Mouse (Mus musculus) neural tube, embryonic 15.5 days (tissue): Measurements from ENCODE around the gene Crip2. TPM values are rescaled to one million over a fixed set of nuclear protein-coding genes. Genes with fewer than 3 reads are reported as not detected.

ENCODE experiments used
- ATAC-seq: fragments of 200-750 bp; cut with Nextera tagmentation; 2 replicates; pipeline ENCODE4 v1.8.0; 2017; ENCODE audit warnings: mild to moderate bottlenecking, moderate TSS enrichment, moderate library complexity; ENCODE audit not compliant: low FRiP score
- H3K27ac ChIP-seq: fragments of 300-500 bp; sonication (generic); replicated peaks from 2 replicates; pipeline ENCODE4 v1.5.1; 2015; ENCODE audit warnings: mild to moderate bottlenecking, inconsistent platforms
- H3K27me3 ChIP-seq: fragments of 300-500 bp; sonication (generic); replicated peaks from 2 replicates; pipeline ENCODE4 v1.6.1; 2015; ENCODE audit warnings: inconsistent platforms
- H3K36me3 ChIP-seq: fragments of 300-500 bp; sonication (generic); 2 replicates; pipeline ENCODE4 v1.6.1; 2015; ENCODE audit warnings: inconsistent platforms
- H3K4me1 ChIP-seq: fragments of 300-500 bp; sonication (generic); 2 replicates; pipeline ENCODE4 v1.6.1; 2015; ENCODE audit warnings: inconsistent platforms
- H3K4me2 ChIP-seq: fragments of 300-500 bp; sonication (generic); 2 replicates; pipeline ENCODE4 v1.6.1; 2015; ENCODE audit warnings: inconsistent platforms, mild to moderate bottlenecking, moderate library complexity
- H3K4me3 ChIP-seq: fragments of 300-500 bp; sonication (generic); replicated peaks from 2 replicates; pipeline ENCODE4 v1.5.1; 2015; ENCODE audit warnings: mild to moderate bottlenecking, inconsistent platforms
- H3K9ac ChIP-seq: fragments of 300-500 bp; sonication (generic); replicated peaks from 2 replicates; pipeline ENCODE4 v1.6.1; 2015; ENCODE audit warnings: mild to moderate bottlenecking, inconsistent platforms
- H3K9me3 ChIP-seq: fragments of 300-500 bp; sonication (generic); replicated peaks from 2 replicates; pipeline ENCODE4 v1.6.1; 2016; ENCODE audit warnings: inconsistent platforms
- WGBS: fragments of 180-500 bp; shearing (Covaris S2); methylation state at CpG from one replicate; pipeline ENCODE4 v1.1.7; 2015; ENCODE audit warnings: mixed read lengths; 5-methylcytosine and 5-hydroxymethylcytosine counted together
- polyA plus RNA-seq: library from polyadenylated mRNA; unstranded; fragments of >200 nt; fragmentation: Nextera tagmentation; extraction: Ambion mirVana; gene quantifications from 2 replicates; pipeline ENCODE4 v1.2.1, GENCODE M21; 2015

Crip2 gene
- 259 and 289 TPM in 2 replicates for polyA plus RNA-seq

DNA sequence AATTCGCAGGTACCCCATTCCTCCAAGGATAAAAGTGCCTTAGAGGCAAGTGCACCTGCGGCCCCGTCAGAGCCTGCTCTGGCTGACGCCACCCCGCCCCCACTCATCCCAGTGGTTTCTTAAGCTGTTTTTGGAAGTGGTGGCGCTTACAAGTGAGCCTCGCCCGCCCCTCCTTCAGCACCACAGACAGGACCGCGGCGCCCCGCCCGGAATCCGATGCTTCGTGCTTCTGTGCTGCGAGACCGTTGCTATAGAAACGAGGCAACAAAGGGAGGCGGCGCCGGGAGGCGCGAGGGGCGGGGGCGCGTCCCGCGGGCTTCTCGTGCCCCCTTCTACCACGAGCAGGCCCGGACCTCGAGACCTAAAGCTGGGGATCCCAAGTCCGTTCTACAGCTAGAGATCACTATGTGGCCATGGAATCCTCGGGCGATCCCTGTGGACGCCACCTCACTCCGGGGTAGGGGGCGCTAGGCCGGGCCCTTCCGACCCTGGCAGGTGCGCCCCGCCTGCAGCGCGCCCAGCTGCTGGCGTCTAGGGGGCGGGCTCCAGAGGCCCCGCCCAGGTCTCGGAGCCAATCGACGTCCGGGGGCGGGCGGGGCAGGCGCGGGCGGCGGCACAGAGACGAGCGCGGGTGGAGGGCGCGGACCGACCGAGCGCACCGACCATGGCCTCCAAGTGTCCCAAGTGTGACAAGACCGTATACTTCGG, at the start of gene Crip2:
Crip2 (plus strand) TSS at position 329 of the 708 bp plus-strand sequence.
- under 1% methylated on average over 68 of the region's 68 CpGs for WGBS
- H3K27ac ChIP-seq, result peak within 1 kb of the TSS; percentile 89
- H3K36me3 ChIP-seq, result peaks cover 48% of the 10 kb centered on the region
- H3K4me2 ChIP-seq, result peak within 1 kb of the TSS; percentile 60
- peaks cover 53% of the 10 kb centered on the region for H3K4me1 ChIP-seq
- peak within 1 kb of the TSS; percentile 71 for H3K4me3 ChIP-seq
- peak within 1 kb of the TSS; percentile 59 for H3K9ac ChIP-seq
- ATAC-seq, result peak; percentile 86
- H3K9me3 ChIP-seq, result no peaks in the 10 kb centered on the region
- H3K27me3 ChIP-seq, result no peaks in the 10 kb centered on the region

DNA sequence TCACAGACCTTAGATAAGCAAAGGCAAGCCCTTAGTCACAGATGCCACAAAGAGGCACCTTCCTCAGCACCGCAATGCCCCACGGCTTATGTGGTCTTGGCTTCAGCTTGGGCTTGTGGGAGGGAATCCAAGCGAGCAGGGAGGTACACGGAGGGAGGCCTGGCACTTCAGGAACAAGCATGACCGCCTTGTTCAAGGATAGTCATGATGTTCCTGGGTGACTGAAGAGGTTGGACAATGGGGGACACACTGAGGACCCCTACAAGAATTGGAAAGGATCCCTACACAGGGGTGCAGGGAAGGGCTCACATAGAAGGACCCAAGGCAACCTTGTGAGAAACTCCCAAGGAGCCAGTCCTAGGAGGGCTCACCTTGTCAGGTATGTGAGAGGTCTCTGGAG, 43.0 kb upstream of the Crip2 start:
- Histone ChIP-seq H3K36me3 (no peaks in the 10 kb centered on the region), H3K9ac (peak overlapping the region; percentile 98), H3K4me2 (peak overlapping the region; percentile 96), H3K27ac (no peak overlapping the region), H3K4me1 (peaks cover 44% of the 10 kb centered on the region), H3K27me3 (no peaks in the 10 kb centered on the region), H3K4me3 (peak overlapping the region; percentile 93), H3K9me3 (no peaks in the 10 kb centered on the region)
- peak; percentile 13; the same call in 1 of the 2 replicates for ATAC-seq
- 81% methylated on average over 5 of the region's 5 CpGs for WGBS

DNA sequence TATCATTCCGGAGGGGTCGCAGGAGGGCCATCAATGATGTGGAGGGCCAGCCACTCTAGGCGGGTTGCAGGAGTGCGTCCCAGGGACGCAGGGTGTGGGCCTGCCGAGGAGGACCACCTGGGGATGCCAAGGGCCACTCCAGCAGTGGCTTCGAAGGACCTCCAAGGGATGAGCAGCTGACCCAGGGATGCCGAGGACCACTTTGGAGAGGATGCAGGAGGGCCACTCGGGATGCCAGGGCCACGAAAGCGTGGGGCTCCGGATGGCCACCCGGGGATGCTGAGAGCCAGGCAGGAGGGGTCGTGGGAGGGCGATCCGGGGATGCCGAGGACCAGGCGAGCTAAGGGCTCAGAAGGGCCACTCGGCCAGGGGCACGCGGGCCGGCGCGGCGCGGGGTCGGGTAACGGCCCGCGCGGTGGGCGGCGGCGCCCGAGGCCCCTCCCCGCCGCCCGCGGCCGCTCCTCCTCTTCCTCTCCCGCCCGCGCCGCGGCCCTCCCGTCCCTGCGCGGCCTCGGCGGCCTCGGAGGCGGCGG, 42.2 kb upstream of the Crip2 start, which contains the start of gene Mta1:
Mta1 (plus strand) TSS at position 530 of the 533 bp plus-strand sequence.
- peak within 1 kb of the TSS; percentile 89 for H3K27ac ChIP-seq
- H3K9me3 ChIP-seq, result no peaks in the 10 kb centered on the region
- H3K4me1 ChIP-seq, result peaks cover 52% of the 10 kb centered on the region
- H3K36me3 ChIP-seq, result no peaks in the 10 kb centered on the region
- H3K4me2 ChIP-seq, result peak within 1 kb of the TSS; percentile 96
- no peaks in the 10 kb centered on the region for H3K27me3 ChIP-seq
- ATAC-seq, result peak; percentile 77
- peak within 1 kb of the TSS; percentile 98 for H3K9ac ChIP-seq
- 1% methylated on average over 20 of the region's 53 CpGs for WGBS
- H3K4me3 ChIP-seq, result peak within 1 kb of the TSS; percentile 93

DNA sequence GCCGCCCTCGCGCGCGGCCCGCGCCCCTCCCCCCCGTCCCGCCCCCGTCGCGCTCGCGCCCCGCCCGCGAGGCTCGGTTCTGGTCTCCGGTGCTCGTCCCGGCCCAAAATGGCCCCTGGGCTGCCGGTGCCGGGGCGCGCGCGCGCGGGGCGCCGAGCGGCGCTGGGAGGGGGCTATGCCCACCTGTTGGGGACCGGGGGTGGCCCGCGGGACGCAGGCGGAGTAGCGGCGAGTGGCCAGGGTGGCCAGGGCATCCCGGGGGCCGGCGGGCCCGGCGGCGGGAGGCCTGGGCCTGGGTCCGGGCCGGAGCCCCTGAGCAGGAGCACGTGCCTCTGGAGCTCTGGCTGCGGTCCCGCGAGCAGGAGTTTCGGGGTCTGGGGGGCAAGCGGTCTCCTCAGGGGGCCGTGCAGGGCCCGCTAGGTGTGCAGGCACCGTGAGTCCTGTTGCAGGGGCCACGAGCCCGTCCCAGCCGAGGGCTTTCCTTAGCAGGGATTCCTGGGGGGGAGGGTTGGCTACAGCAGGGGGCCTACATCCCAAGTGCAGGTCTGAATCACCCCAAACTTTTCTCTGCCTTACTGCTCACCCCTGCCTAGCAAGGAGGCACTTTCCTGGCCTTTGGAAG, 41.4 kb upstream of the Crip2 start:
- Histone ChIP-seq H3K9me3 (no peaks in the 10 kb centered on the region), H3K4me3 (peak overlapping the region; percentile 93), H3K27me3 (no peaks in the 10 kb centered on the region), H3K4me1 (peaks cover 60% of the 10 kb centered on the region), H3K9ac (peak overlapping the region; percentile 98), H3K36me3 (no peaks in the 10 kb centered on the region), H3K27ac (peak overlapping the region; percentile 89), H3K4me2 (peak overlapping the region; percentile 96)
- ATAC-seq, result no peak
- WGBS, result 0% methylated on average over 25 of the region's 60 CpGs

DNA sequence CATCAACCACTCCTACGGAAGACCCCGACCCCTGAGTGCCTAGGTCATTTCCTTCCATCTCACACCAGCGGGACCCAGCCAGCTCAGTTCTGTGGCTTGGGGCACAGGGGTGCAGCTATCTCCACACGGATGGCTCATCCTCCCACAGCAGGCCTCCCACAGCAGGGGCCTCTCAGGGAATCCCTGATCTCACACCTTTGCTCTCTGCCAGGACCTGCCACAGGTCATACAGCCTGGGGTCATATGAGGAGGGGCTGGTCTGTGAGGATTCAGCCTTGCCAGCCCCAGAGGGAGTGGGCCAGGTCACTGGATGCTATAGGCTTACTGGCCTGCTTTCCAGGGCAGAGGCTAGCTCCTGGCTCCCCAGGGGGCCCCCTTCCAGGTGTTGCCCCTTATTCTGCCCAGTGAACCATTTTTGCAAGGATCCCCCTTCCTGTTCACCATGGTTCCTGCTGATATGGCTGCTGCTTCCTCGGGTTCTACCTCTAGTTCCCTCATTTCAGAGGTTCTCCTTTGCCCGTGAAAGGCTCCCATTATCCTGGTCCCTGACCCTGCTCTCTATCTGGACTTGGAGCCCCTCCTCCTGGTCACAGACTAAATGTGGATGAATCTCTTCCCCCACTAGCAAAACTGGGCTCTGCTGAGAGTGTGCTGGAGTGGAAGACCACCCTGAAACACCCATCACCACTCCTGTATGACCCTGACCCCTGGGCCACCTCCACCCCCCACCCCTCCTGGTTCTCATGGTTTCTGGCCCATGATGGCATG, 40.4 kb upstream of the Crip2 start:
- Histone ChIP-seq H3K27me3 (no peaks in the 10 kb centered on the region), H3K4me3 (peak overlapping the region; percentile 93), H3K9me3 (no peaks in the 10 kb centered on the region), H3K4me1 (peaks cover 66% of the 10 kb centered on the region), H3K9ac (peak overlapping the region; percentile 98), H3K4me2 (peak overlapping the region; percentile 96), H3K36me3 (no peaks in the 10 kb centered on the region), H3K27ac (peak overlapping the region; percentile 33; the same call in 1 of the 2 replicates)
- no peak for ATAC-seq
- 35% methylated on average over 6 of the region's 6 CpGs for WGBS

DNA sequence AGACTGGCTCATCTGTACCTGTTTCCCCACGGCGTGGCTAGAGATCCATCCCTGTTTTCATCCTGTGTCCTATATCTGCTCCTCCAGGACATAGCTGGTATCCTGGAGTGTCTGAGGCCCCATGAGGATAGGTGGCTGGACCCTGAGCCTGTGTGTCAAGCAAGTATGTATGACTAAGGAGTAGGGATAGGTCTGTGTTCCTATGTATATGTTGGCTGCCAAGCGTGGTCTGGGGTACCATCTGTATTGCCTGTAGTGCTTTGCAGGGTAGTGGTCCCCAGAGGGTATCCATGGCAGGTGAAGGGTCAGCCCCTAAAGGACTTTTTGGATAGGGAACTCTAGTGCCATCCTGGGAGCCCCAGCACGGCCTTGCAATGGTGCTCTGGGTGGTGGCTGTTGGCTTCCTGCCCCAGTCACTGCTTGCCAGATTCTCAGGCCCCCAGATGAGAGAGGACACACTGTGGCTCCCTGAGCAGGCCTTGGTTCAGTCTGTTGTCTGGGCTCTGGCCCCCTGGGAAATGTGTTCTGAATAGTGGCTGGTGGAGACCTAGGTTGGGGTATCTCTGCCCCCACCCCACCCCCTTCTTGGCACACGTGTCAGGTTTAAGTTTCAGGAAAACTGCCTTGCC, 39.5 kb upstream of the Crip2 start:
- Histone ChIP-seq H3K36me3 (no peaks in the 10 kb centered on the region), H3K27ac (peak overlapping the region; percentile 11; the same call in 1 of the 2 replicates), H3K27me3 (no peaks in the 10 kb centered on the region), H3K4me2 (peak overlapping the region; percentile 96; the same call in 1 of the 2 replicates), H3K9me3 (no peaks in the 10 kb centered on the region), H3K4me1 (peaks cover 66% of the 10 kb centered on the region), H3K9ac (peak overlapping the region; percentile 21; the same call in 1 of the 2 replicates), H3K4me3 (no peak overlapping the region)
- no peak for ATAC-seq
- WGBS, result 68% methylated on average over 5 of the region's 5 CpGs

DNA sequence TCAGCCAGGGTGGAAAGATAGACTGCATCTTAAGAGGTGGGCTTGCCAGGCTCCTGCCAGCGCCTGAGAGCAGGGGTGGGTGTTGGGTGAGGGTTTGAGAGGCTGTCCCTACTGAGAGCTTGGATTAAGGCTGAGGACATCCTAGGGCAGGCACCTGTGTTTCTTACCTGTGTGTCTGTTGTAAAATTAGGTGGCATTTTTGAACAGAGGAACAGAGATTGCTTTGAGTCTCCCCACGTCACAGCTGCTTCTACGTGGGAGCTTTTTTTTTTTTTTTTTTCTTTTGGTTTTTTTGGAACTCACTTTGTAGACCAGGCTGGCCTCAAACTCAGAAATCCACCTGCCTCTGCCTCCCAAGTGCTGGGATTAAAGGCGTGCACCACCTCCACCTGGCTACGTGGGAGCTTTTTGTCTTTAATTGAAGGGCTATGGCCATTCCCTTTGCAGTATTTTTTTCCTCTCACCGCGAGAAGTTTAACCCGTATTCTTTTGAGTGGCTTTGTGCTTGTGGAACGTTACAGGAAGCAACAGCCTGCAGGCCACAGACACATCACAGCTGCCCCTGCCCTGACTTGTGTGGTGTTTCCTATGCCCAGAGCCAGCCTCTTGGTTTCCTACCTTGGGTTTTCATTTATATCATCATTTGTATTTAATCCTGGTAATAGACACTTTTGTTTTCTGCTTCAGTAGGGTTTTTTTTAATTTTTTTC, 38.6 kb upstream of the Crip2 start:
- Histone ChIP-seq H3K36me3 (no peaks in the 10 kb centered on the region), H3K4me1 (peaks cover 66% of the 10 kb centered on the region), H3K9me3 (no peaks in the 10 kb centered on the region), H3K4me3 (no peak overlapping the region), H3K4me2 (no peak overlapping the region), H3K9ac (no peak overlapping the region), H3K27me3 (no peaks in the 10 kb centered on the region), H3K27ac (no peak overlapping the region; the same call in 1 of the 2 replicates)
- WGBS, result 79% methylated on average over 9 of the region's 9 CpGs
- ATAC-seq, result no peak

DNA sequence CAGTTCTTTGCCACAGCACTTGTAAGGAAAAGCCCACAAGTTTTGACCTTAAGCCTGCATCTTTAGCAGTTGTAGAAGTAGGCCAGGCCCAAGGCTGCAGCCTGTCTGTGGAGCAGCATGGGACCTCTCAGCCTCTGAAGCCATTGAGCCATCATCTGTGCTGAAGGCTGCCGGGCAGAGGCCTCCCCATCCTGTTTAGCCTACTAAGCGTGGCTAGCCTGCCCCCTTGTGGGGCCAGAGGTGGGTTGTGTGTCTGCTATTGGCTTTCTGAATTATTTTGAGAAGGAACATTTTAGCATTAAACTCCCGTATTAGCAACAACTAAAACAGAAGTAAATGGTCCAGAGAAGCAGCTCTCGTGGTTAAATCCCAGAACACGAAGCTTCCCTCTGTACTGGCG, 37.6 kb upstream of the Crip2 start:
- Histone ChIP-seq H3K27ac (no peak overlapping the region), H3K9me3 (no peaks in the 10 kb centered on the region), H3K36me3 (no peaks in the 10 kb centered on the region), H3K4me3 (no peak overlapping the region), H3K9ac (no peak overlapping the region), H3K4me2 (no peak overlapping the region), H3K4me1 (peaks cover 61% of the 10 kb centered on the region), H3K27me3 (no peaks in the 10 kb centered on the region)
- ATAC-seq, result no peak
- WGBS, result 66% methylated on average over 6 of the region's 6 CpGs

DNA sequence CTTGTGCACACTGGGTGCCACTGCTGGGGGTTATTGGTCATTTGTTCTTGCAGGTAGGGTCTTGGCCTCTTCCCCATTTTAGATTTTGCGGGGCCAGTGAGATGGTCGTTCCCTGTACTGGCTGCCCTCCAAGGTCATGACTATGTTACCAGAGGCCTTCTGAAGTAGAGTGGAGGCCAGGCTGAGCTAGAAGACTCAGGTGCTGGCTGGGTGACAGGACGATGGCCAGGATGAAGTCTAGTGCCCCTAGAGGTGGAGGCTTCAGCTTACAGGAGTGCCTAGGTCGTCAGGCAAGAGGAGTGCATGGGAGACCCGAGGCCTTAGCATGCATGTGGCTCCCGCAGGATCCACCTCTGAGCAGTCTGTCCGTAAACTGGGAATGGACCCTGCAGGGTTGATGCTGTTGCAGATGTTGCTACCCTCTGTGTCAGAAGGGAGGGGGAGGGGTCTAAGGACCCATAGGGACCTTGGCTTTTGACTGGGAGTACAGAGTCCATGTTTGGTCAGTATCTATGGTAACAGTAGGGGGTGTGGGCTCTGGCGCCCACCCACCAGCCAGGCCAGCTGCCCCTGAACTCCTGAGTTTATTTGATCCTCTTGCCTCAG, 36.1 kb upstream of the Crip2 start:
- Histone ChIP-seq H3K4me1 (peaks cover 62% of the 10 kb centered on the region), H3K9me3 (no peaks in the 10 kb centered on the region), H3K9ac (no peak overlapping the region), H3K27ac (no peak overlapping the region), H3K4me2 (no peak overlapping the region), H3K36me3 (no peaks in the 10 kb centered on the region), H3K27me3 (no peaks in the 10 kb centered on the region), H3K4me3 (no peak overlapping the region)
- 82% methylated on average over 8 of the region's 8 CpGs for WGBS
- ATAC-seq, result no peak

DNA sequence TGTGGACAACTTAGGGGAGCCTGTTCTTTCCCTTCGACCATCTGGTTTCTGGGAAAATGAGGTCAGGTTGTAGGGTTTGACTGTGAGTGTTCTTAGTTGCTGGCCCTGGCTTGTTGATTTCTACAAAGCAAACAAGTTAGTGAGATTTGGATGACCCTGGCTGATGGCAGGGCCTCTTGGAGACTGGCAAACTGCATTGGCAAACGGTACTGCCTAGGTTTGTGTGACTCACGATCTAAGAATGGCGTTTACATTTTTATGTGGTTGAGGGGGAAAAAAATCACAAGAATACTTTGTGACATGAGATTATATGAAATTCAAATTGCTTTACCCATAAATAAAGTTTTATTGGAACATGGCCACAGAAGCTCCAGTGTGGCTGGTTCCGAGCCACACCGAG, 33.6 kb upstream of the Crip2 start:
- no peaks in the 10 kb centered on the region for H3K27me3 ChIP-seq
- H3K27ac ChIP-seq, result no peak overlapping the region
- no peaks in the 10 kb centered on the region for H3K9me3 ChIP-seq
- peaks cover 55% of the 10 kb centered on the region for H3K4me1 ChIP-seq
- H3K36me3 ChIP-seq, result no peaks in the 10 kb centered on the region
- no peak overlapping the region for H3K4me2 ChIP-seq
- WGBS, result 85% methylated on average over 6 of the region's 6 CpGs
- no peak overlapping the region for H3K4me3 ChIP-seq
- H3K9ac ChIP-seq, result no peak overlapping the region
- ATAC-seq, result no peak
